Mouse (Mus musculus) kidney, adult 9 months (tissue): ENCODE data around the gene Ush2a.

Experiments used
- DNase-seq: peaks from one replicate; pipeline ENCODE4 v3.0.0; 2022

The Ush2a gene

GRCm38 (mm10) chr1:188551802-188552201 lies 290.0 kb downstream of the Ush2a start:
- no peak for DNase-seq

- no peak for DNase-seq
Observed at GRCm38 (mm10) chr1:188558911-188559310, 297.1 kb downstream of the Ush2a start.

- no peak for DNase-seq
Observed at GRCm38 (mm10) chr1:188566229-188566628, 304.4 kb downstream of the Ush2a start.

GRCm38 (mm10) chr1:188567486-188567885 lies 305.7 kb downstream of the Ush2a start:
- no peak for DNase-seq

GRCm38 (mm10) chr1:188568295-188568961 lies 306.6 kb downstream of the Ush2a start:
- no peak for DNase-seq

- DNase-seq = no peak
Observed at GRCm38 (mm10) chr1:188576246-188576747, 314.5 kb downstream of the Ush2a start.

GRCm38 (mm10) chr1:188577376-188577775 lies 315.6 kb downstream of the Ush2a start:
- DNase-seq = no peak

GRCm38 (mm10) chr1:188581136-188581535 lies 319.3 kb downstream of the Ush2a start:
- peak; percentile 1 for DNase-seq

GRCm38 (mm10) chr1:188595251-188595650 lies 333.4 kb downstream of the Ush2a start:
- no peak for DNase-seq

- no peak for DNase-seq
Observed at GRCm38 (mm10) chr1:188598052-188598451, 336.2 kb downstream of the Ush2a start.

- DNase-seq = no peak
Observed at GRCm38 (mm10) chr1:188599134-188599533, 337.3 kb downstream of the Ush2a start.

GRCm38 (mm10) chr1:188606450-188606849 lies 344.6 kb downstream of the Ush2a start:
- DNase-seq = no peak

- DNase-seq = no peak
Observed at GRCm38 (mm10) chr1:188616547-188616946, 354.7 kb downstream of the Ush2a start.

- DNase-seq = peak; percentile 2
Observed at GRCm38 (mm10) chr1:188633736-188634135, 371.9 kb downstream of the Ush2a start.

GRCm38 (mm10) chr1:188639666-188640065 lies 377.8 kb downstream of the Ush2a start:
- no peak for DNase-seq

GRCm38 (mm10) chr1:188643156-188643555 lies 381.3 kb downstream of the Ush2a start:
- DNase-seq = no peak

- no peak for DNase-seq
Observed at GRCm38 (mm10) chr1:188653001-188653400, 391.2 kb downstream of the Ush2a start.

GRCm38 (mm10) chr1:188656121-188656520 lies 394.3 kb downstream of the Ush2a start:
- DNase-seq = no peak

GRCm38 (mm10) chr1:188659159-188659558 lies 397.3 kb downstream of the Ush2a start:
- no peak for DNase-seq

GRCm38 (mm10) chr1:188660339-188660738 lies 398.5 kb downstream of the Ush2a start:
- no peak for DNase-seq

GRCm38 (mm10) chr1:188660882-188661281 lies 399.1 kb downstream of the Ush2a start:
- DNase-seq = no peak

- DNase-seq = no peak
Observed at GRCm38 (mm10) chr1:188667460-188667859, 405.6 kb downstream of the Ush2a start.

- DNase-seq = no peak
Observed at GRCm38 (mm10) chr1:188668513-188668912, 406.7 kb downstream of the Ush2a start.

- DNase-seq = no peak
Observed at GRCm38 (mm10) chr1:188672871-188673270, 411.0 kb downstream of the Ush2a start.
